Comparison of ENCODE assay signal across 1 mouse cellular context in the genomic region with DNA sequence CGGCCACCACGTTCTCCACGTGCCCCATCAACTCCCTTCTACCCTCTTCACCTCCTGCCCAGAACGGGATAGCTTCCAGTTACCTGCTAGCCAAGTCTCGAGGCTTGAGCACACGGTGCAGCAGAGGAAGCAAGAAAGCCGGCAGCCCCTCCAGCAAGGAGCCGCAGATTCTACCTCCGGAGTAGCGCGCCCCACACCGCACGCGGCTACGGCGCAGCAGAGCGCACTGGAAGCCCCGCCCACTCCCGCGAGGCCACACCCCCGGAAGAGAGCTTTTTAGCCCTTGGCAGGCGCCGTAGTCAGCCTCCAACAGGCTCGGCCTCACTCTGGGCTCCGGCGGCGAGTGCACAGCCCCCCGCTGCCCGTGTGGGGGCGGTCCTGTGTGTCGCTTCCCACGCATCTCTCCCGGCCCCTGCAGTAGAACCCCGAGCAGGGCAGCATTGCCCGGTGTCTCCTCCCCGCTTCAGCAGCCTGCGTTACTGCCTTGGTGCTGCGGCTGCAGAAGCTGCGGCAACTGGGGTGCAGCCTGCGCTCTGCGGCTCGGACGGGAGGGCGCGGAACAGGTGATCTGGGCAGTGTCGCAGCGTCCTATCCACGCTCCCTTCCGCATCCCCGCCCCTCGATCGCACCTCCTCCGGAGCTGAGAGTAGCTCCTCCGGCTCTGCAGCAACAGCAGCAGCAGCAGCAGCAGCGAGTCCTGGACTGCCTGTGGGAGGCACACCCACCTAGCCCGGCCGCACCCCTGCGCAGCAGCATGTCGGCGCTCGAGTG.
TF ChIP-seq lines count a peak whose summit lies in the region.

TSS of gene Polr3g (minus strand) at position 239 of the 771 bp plus-strand sequence.
TSS of gene Mblac2 (plus strand) at position 567 of the 771 bp plus-strand sequence.

TF ChIP-seq in myocyte, 11 proteins besides CTCF, POLR2A, EP300 and RAD21 (continued from another document):
- TF ChIP-seq MYOD1 (IDR thresholded peaks at IDR 0.05; ENCODE audit: control insufficient read depth in 1 of 3, insufficient read length in 2 of 3, low read depth in 2 of 3) (peak in 2 of 3 experiments; percentile 74 to 83), USF1 (IDR thresholded peaks at IDR 0.05; ENCODE audit: low read depth) (no peak), POLR2AphosphoS2 (IDR thresholded peaks at IDR 0.05; ENCODE audit: insufficient read length, low read depth) (peak; percentile 50), MAX (IDR thresholded peaks at IDR 0.05; ENCODE audit: low read depth) (no peak), CEBPB (IDR thresholded peaks at IDR 0.05; ENCODE audit: insufficient read depth, poor library complexity, severe bottlenecking) (no peak), MYOG (IDR thresholded peaks at IDR 0.05; ENCODE audit: control insufficient read depth in 1 of 3, insufficient read depth in 1 of 3, insufficient read length in 2 of 3, low read depth in 2 of 3) (peak in 2 of 3 experiments; percentile 69 to 71), REST (IDR thresholded peaks at IDR 0.05; ENCODE audit: insufficient read depth, insufficient read length) (no peak)
